Mouse (Mus musculus) forebrain, embryonic 10.5 days (tissue): Measurements from ENCODE around the gene Ddx46. TPM values are rescaled to one million over a fixed set of nuclear protein-coding genes. Genes with fewer than 3 reads are reported as not detected.
"Not testable (repeated sequence)": the region's sequence is repeated elsewhere in the genome, so short reads cannot be mapped to it uniquely, and the experiment has no call there.

Experiments
- DNase-seq: peaks from one replicate; pipeline ENCODE4 v3.0.0-alpha.2; 2017; ENCODE audit warnings: low spot score; ENCODE audit errors: extremely low spot score
- H3K27ac ChIP-seq: fragments of 300-500 bp; sonication (generic); 2 replicates; pipeline ENCODE4 v1.5.1; 2016; ENCODE audit warnings: mild to moderate bottlenecking
- H3K27me3 ChIP-seq: fragments of 300-500 bp; sonication (generic); 2 replicates; pipeline ENCODE4 v1.6.1; 2016; ENCODE audit warnings: mild to moderate bottlenecking; ENCODE audit not compliant: poor library complexity, severe bottlenecking
- H3K36me3 ChIP-seq: fragments of 300-500 bp; sonication (generic); replicated peaks from 2 replicates; pipeline ENCODE4 v1.6.1; 2016; ENCODE audit warnings: mild to moderate bottlenecking, moderate library complexity
- H3K4me1 ChIP-seq: fragments of 300-500 bp; sonication (generic); 2 replicates; pipeline ENCODE4 v1.6.1; 2016
- H3K4me3 ChIP-seq: fragments of 300-500 bp; sonication (generic); 2 replicates; pipeline ENCODE4 v1.5.1; 2016; ENCODE audit warnings: mild to moderate bottlenecking, moderate library complexity
- H3K9me3 ChIP-seq: fragments of 300-500 bp; sonication (generic); 2 replicates; pipeline ENCODE4 v1.6.1; 2016; ENCODE audit warnings: mild to moderate bottlenecking, moderate library complexity
- WGBS: fragments of 180-500 bp; shearing (Covaris S2); methylation state at CpG from one replicate; pipeline ENCODE4 v1.1.7; 2016; 5-methylcytosine and 5-hydroxymethylcytosine counted together
- polyA plus RNA-seq: library from polyadenylated mRNA; unstranded; fragments of >200 nt; fragmentation: Nextera tagmentation; extraction: Ambion mirVana; gene quantifications from 2 replicates; pipeline ENCODE4 v1.2.1, GENCODE M21; 2016

Ddx46 gene
- polyA plus RNA-seq, 1 experiment from 2014 or later: 44.1 TPM

DNA sequence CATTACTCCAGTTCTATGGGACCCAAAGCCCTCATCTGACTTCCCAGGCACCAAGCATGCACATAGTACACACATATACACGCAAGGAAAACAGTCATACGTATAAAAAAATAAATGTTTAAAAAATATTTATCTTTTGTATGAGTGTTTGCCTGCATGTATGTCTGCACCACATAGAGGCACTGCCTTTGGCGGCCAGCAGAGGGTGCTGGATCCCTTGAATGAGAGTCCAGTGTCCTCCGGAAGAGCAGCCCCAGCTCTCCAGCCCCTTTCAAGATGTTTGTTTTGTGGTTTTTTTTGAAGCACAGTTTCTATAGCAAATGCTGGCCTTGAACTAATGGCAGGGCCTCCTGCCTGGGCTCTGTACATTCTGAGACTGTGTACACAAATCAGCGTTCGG, 33.7 kb downstream of the Ddx46 start:
- H3K36me3 ChIP-seq: peaks cover 96% of the 10 kb centered on the region
- H3K4me3 ChIP-seq: no peak overlapping the region
- H3K9me3 ChIP-seq: no peaks in the 10 kb centered on the region; the same call in 1 of the 2 replicates
- H3K27ac ChIP-seq: no peak overlapping the region
- no peaks in the 10 kb centered on the region for H3K4me1 ChIP-seq
- peak; percentile 25 for DNase-seq
- H3K27me3 ChIP-seq: no peaks in the 10 kb centered on the region
- WGBS: 82% methylated on average over 6 of the region's 6 CpGs

DNA sequence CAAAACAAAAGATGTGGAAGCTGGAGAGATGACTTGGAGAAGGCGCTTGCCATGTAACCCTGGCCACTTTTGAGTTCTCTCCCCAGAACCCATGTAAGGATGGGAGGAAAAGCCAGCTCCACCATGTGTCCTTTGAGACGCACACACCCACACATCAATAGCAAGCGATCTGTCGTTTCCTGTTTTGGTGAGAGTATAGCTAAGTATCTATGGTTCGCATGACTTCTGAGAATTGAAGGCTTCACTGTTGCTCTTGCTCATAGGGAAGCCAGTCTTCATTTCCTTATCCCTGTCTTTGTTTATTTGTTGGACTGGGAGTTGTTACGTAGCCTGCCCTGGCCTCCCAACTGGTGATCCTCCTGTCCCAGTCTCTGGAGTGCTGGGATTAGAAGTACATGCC, 37.9 kb downstream of the Ddx46 start:
- Histone ChIP-seq H3K4me3 (no peak overlapping the region), H3K4me1 (no peaks in the 10 kb centered on the region), H3K27ac (no peak overlapping the region), H3K36me3 (peaks cover 96% of the 10 kb centered on the region), H3K27me3 (no peaks in the 10 kb centered on the region), H3K9me3 (no peaks in the 10 kb centered on the region; the same call in 1 of the 2 replicates)
- DNase-seq: no peak
- 95% methylated on average over 6 of the region's 6 CpGs for WGBS

DNA sequence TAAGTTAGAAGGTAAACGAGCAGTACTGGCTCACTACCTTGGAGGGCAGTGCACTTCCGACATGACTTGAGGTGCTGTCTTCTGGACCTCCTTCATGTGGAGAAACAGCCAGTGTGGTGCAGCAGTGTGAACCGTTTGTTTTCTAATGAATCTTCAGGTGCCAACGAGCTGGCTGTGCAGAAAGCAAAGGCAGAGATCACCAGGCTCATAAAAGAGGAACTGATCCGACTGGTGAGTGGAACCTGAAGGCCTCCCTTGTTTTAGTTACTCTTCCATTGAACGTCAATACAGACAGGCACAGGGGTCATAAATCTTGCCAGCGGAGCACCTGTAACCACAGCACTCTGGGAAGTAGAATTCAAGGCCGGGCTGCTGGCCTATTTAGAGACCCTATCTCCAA, 42.5 kb downstream of the Ddx46 start:
- WGBS: 95% methylated on average over 8 of the region's 8 CpGs
- Histone ChIP-seq H3K27ac (no peak overlapping the region), H3K27me3 (no peaks in the 10 kb centered on the region), H3K4me3 (no peak overlapping the region), H3K4me1 (no peaks in the 10 kb centered on the region), H3K9me3 (no peaks in the 10 kb centered on the region), H3K36me3 (peaks cover 98% of the 10 kb centered on the region)
- DNase-seq: no peak

DNA sequence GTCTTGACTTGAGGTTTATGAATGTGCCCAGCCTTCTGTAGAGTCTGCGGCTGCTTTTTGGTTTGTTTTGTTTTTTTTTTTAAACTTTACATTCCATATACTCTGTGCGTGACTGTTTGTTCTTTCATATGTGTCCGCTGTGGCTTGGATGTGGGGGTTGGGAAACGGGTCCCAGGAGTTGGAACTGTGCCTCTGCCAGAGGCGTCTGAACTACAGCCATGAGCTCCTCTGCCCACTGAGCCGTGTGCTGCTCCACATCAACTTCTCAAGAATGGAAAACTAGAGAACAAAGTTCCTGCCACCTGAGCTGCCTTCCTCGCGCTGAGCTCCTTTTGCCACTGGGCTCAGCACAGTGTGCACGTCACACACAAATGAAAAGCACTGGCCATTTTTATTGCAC, 47.4 kb downstream of the Ddx46 start:
- 93% methylated on average over 9 of the region's 9 CpGs for WGBS
- Histone ChIP-seq H3K36me3 (peaks cover 59% of the 10 kb centered on the region), H3K4me1 (peaks cover 8% of the 10 kb centered on the region)

DNA sequence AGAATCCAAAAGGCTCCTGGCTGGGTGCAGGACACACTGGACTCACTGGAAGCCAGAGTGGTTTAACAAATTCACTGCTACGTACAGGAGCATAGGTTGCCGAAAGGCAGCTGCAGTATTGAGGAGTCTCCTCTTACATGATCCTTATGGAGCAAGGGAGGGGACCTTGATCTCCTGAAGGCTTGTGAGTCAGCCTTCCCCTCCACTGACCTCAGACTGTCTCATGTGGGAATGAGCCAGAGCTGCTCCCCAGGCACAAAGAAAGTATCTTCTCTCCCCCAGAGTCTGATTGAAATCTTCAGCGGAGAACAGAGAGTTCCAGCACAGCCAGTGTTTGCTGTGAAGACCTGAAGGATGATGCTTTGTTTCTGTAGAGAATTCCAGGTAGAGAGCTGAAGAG, 48.8 kb downstream of the Ddx46 start:
- WGBS: 97% methylated on average over 3 of the region's 3 CpGs

More for the DNA sequence above, 47.4 kb downstream of the Ddx46 start:
- no peak for DNase-seq
- Histone ChIP-seq H3K27me3 (no peaks in the 10 kb centered on the region), H3K9me3 (no peaks in the 10 kb centered on the region), H3K4me3 (no peak overlapping the region), H3K27ac (no peak overlapping the region)

DNA sequence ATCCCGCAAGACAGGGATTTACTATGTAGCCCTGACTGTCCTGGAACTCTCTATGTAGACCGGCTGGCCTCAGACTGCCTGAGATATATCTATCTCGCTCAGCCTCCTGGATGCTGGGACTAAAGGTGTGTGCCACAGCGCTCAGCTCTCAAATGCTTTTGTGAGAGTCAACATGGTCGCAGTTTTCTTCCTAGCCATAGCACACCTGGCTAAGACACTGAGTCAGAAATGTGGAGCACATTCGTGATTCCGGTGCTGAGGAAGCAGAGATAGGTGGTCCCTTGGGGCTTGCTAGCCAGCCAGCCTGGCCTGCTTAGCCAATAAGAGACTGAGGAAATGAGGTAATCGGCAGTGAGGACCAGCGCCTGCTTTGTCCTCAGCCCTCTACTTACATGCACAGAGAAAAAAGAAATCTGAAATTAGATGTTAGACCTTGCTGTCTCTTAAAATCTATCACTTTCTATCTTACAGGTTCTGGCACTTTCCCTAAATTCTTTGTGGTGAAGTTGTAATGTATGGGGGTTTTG, 51.3 kb downstream of the Ddx46 start:
- H3K27ac ChIP-seq: peak overlapping the region; percentile 36; the same call in 1 of the 2 replicates
- no peak for DNase-seq
- WGBS: 77% methylated on average over 9 of the region's 9 CpGs
- H3K4me1 ChIP-seq: peaks cover 22% of the 10 kb centered on the region
- no peaks in the 10 kb centered on the region for H3K27me3 ChIP-seq
- no peaks in the 10 kb centered on the region for H3K9me3 ChIP-seq
- H3K36me3 ChIP-seq: peaks cover 20% of the 10 kb centered on the region
- no peak overlapping the region for H3K4me3 ChIP-seq

More for the DNA sequence above, 48.8 kb downstream of the Ddx46 start:
- Histone ChIP-seq H3K36me3 (peaks cover 45% of the 10 kb centered on the region), H3K27me3 (no peaks in the 10 kb centered on the region), H3K27ac (no peak overlapping the region), H3K9me3 (no peaks in the 10 kb centered on the region), H3K4me3 (no peak overlapping the region), H3K4me1 (peaks cover 22% of the 10 kb centered on the region)
- no peak for DNase-seq

DNA sequence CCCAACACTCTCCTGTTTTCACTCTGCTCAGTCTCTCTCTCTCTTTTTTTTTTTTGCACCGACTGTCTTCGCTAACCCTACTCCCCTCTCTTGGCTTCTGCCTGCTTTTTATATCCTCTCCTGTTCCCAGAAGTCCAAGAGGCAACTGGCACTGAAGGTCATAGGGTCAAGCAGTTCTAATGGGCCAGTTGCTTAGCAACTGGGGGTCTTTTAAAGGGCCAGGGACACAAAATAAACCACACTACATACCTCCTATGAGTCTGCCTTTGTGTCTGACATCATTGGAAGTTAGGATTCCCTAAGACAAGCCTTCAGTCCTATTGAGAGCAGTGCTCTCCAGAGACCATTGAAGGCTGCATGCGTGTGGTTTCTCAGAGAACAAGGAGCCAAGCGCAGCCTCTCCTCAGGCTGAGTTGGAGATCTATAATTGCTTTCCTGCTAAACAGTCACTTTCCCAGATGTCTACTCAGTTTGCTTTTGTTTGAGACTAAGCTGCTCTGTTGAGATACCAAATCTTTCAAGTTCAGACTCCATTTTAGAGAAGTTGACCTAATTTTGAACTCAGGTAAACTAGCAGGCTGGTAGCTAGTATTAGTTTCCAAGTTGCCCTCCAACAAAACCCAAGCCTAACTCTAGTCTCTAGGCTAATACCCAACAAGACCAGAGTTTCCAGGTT, 53.2 kb downstream of the Ddx46 start:
- Histone ChIP-seq H3K4me1 (peaks cover 29% of the 10 kb centered on the region), H3K36me3 (peaks cover 4% of the 10 kb centered on the region; the same call in 1 of the 2 replicates), H3K27ac (peak overlapping the region; percentile 65), H3K9me3 (no peaks in the 10 kb centered on the region), H3K27me3 (no peaks in the 10 kb centered on the region), H3K4me3 (no peak overlapping the region)
- peak; percentile 50 for DNase-seq
- 27% methylated on average over 4 of the region's 4 CpGs for WGBS

DNA sequence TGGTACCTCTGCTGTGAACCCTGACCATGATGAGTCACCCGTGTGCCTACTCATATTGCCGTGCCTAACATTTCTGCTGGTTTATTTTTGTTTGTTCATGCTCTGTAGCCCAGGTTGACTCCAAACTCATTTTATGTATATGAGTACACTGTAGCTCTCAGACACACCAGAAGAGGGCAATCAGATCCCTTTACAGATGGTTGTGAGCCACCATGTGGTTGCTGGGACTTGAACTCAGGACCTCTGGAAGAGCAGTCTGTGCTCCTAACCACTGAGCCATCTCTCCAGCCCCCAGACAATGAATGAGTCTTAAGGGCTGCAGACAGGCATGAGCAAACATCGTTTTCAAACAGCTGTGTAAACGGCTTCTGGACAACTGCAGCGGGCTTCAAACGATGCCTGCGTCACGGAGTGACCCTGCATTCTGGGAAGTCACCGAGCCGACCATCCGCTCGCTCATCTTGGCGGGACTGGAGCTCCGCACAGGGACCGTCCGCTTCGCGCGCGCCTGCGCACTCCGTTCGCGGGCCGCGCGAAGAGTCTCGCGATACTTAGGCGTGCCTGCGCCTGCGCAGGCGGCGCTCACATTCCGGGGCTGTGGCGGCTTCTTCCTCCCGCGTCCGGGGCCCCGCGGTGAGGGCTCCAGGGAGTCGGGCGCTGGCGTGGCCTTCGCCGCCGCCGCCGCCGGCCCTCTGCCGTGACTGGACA, 57.9 kb downstream of the Ddx46 start, which contains the start of gene B230219D22Rik:
B230219D22Rik (plus strand) TSS at position 590 of the 708 bp plus-strand sequence.
- WGBS: 3% methylated on average over 51 of the region's 51 CpGs
- H3K4me1 ChIP-seq: peaks cover 34% of the 10 kb centered on the region
- peak within 1 kb of the TSS; percentile 100 for H3K27ac ChIP-seq
- H3K4me3 ChIP-seq: peak within 1 kb of the TSS; percentile 98
- peak; percentile 91 for DNase-seq
- H3K27me3 ChIP-seq: no peaks in the 10 kb centered on the region
- no peaks in the 10 kb centered on the region for H3K9me3 ChIP-seq
- peaks cover 22% of the 10 kb centered on the region for H3K36me3 ChIP-seq

DNA sequence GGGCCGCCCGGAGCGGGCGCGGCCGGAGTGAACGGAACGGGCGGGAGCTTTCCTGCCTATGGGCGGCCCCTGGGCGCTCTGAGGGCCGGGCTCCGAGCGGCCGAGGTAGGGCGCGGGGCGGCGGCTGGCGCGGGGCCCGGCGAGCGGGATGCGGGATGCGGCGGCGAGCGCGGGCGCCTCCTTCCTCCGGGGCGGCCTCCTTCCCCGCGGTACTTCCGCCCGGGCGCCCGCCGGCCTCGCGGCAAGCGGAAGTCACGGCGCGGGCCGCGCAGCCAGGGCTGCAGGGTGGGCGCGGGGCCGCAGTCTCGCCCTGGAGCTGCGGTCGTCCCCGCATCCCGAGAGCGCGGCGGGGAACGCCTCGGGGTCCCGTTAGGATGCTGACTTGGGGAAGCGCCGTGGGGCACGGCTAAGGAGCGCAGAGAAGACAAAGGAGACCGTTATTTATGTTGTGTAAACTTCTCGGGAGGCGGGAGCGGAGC, 58.5 kb downstream of the Ddx46 start:
- Histone ChIP-seq H3K27ac (peak overlapping the region; percentile 100), H3K9me3 (no peaks in the 10 kb centered on the region), H3K4me1 (peaks cover 28% of the 10 kb centered on the region), H3K4me3 (peak overlapping the region; percentile 98), H3K36me3 (peaks cover 26% of the 10 kb centered on the region), H3K27me3 (no peaks in the 10 kb centered on the region)
- DNase-seq: no peak
- under 1% methylated on average over 53 of the region's 70 CpGs for WGBS

DNA sequence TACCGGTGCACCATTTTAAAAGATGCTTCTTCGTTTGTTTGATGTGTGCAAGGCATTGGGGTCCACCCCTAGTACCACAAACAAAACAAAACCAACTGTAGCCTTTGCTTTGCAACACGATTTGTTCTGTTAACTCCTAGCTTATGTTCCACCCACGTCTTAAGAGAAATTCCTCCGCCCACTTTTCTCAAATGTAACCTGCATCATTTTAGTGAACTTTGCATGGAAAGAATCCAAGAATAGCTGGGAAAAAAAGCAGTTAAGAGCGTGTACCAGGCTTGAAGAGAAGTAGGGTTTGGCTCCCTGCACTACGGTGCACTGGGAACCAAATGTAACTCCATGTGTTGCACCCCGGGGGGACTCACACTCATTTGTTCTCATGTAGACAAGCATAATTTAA, 59.3 kb downstream of the Ddx46 start:
- Histone ChIP-seq H3K27ac (peak overlapping the region; percentile 100), H3K9me3 (no peaks in the 10 kb centered on the region), H3K4me3 (peak overlapping the region; percentile 98), H3K36me3 (peaks cover 35% of the 10 kb centered on the region), H3K27me3 (no peaks in the 10 kb centered on the region), H3K4me1 (peaks cover 24% of the 10 kb centered on the region)
- WGBS: 34% methylated on average over 8 of the region's 8 CpGs
- no peak for DNase-seq

DNA sequence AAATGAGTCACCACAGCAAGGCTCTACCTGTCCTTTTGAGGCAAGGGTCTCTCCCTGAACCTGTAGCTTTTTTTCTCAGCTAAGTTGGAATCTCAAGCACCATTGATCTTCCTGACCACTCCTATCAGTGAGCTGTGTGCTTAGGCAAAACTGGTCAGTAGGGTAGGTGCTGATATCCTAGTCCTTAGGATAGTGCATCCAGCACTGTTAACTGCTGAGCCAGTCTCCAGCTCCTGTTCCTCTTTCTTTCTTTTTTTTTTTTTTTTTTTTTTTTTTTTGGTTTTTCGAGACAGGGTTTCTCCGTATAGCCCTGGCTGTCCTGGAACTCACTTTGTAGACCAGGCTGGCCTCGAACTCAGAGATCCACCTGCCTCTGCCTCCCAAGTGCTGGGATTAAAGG, 61.2 kb downstream of the Ddx46 start:
- H3K36me3 ChIP-seq: peaks cover 54% of the 10 kb centered on the region
- H3K9me3 ChIP-seq, H3K27ac ChIP-seq, H3K4me3 ChIP-seq, H3K27me3 ChIP-seq, DNase-seq: not testable (repeated sequence)
- WGBS: 82% methylated on average over 1 of the region's 3 CpGs
- peaks cover 24% of the 10 kb centered on the region for H3K4me1 ChIP-seq

DNA sequence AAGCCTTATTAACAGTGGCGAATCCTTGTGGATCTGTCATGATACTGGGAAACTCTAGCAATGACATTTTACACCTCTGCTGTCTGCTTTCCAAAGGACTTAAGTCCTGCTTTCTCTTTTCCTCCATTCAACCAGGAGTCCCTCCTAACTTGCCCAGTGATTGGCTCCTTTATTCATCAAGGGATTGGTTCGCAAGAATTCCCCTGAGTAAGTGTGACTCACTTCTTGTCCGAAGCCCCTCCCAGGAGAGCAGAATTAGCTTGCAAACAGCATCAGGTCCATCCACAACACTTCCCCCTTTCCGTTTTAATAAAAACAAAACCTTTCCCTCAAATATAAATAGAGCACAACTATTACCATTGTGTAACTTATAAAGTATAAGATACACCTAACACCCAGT, 69.5 kb downstream of the Ddx46 start:
- no peaks in the 10 kb centered on the region for H3K27me3 ChIP-seq
- no peaks in the 10 kb centered on the region for H3K4me1 ChIP-seq
- peaks cover 4% of the 10 kb centered on the region; the same call in 1 of the 2 replicates for H3K9me3 ChIP-seq
- WGBS: 88% methylated on average over 4 of the region's 4 CpGs
- peaks cover 77% of the 10 kb centered on the region for H3K36me3 ChIP-seq
- no peak for DNase-seq
- no peak overlapping the region for H3K4me3 ChIP-seq
- H3K27ac ChIP-seq: no peak overlapping the region

DNA sequence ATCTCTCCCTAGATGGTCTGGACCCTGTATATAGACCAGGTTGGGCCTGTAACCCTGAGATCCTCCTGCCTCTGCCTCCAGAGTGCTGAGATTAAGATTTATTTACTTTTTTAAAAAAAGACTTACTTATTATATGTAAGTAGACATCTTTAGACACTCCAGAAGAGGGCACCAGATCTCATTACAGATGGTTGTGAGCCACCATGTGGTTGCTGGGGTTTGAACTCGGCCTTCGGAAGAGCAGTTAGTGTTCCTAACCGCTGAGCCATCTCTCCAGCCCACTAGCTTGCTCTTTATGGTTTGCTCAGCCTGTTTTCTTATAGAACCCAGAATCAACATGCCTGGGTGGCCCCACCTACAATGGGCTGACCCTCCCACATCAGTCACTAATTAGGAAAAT, 78.0 kb downstream of the Ddx46 start:
- no peak overlapping the region for H3K27ac ChIP-seq
- H3K4me1 ChIP-seq: peaks cover 23% of the 10 kb centered on the region
- no peaks in the 10 kb centered on the region for H3K9me3 ChIP-seq
- H3K27me3 ChIP-seq: no peaks in the 10 kb centered on the region
- no peak for DNase-seq
- WGBS: 85% methylated on average over 3 of the region's 3 CpGs
- peaks cover 4% of the 10 kb centered on the region for H3K36me3 ChIP-seq
- no peak overlapping the region for H3K4me3 ChIP-seq
